Mouse (Mus musculus) kidney, embryonic 16.5 days (tissue): ENCODE measurements around the gene Rsph1. TPM values are rescaled to one million over a fixed set of nuclear protein-coding genes. Genes with fewer than 3 reads are reported as not detected.

ENCODE experiments used
- ATAC-seq: fragments of 200-750 bp; cut with Nextera tagmentation; 2 replicates; pipeline ENCODE4 v1.8.0; 2017; ENCODE audit warnings: moderate TSS enrichment; ENCODE audit not compliant: low FRiP score, low TSS enrichment
- H3K27ac ChIP-seq: fragments of 300-500 bp; sonication (generic); 2 replicates; pipeline ENCODE4 v1.5.1; 2014; ENCODE audit warnings: low read length
- H3K27me3 ChIP-seq: fragments of 300-500 bp; sonication (generic); 2 replicates; pipeline ENCODE4 v1.6.1; 2014; ENCODE audit warnings: low read length, control low read depth, mixed read lengths; ENCODE audit not compliant: insufficient read depth
- H3K36me3 ChIP-seq: fragments of 300-500 bp; sonication (generic); 2 replicates; pipeline ENCODE4 v1.6.1; 2014; ENCODE audit warnings: low read length, control low read depth, mixed read lengths; ENCODE audit not compliant: insufficient read depth
- H3K4me1 ChIP-seq: fragments of 300-500 bp; sonication (generic); 2 replicates; pipeline ENCODE4 v1.6.1; 2014; ENCODE audit warnings: low read length, control low read depth, mixed read lengths; ENCODE audit not compliant: insufficient read depth
- H3K4me2 ChIP-seq: fragments of 300-500 bp; sonication (generic); replicated peaks from 2 replicates; pipeline ENCODE4 v1.6.1; 2014; ENCODE audit warnings: low read depth, low read length
- H3K4me3 ChIP-seq: fragments of 300-500 bp; sonication (generic); 2 replicates; pipeline ENCODE4 v1.5.1; 2014; ENCODE audit warnings: mild to moderate bottlenecking, low read length
- H3K9ac ChIP-seq: fragments of 300-500 bp; sonication (generic); replicated peaks from 2 replicates; pipeline ENCODE4 v1.6.1; 2014; ENCODE audit warnings: low read length
- H3K9me3 ChIP-seq: fragments of 300-500 bp; sonication (generic); 2 replicates; pipeline ENCODE4 v1.6.1; 2016; ENCODE audit warnings: low read length, control low read depth
- WGBS: fragments of 180-500 bp; shearing (Covaris S2); extraction: QIAGEN DNeasy Blood & Tissue Kit; methylation state at CpG from one replicate; pipeline ENCODE4 v1.1.7; 2014; 5-methylcytosine and 5-hydroxymethylcytosine counted together
- polyA plus RNA-seq: library from polyadenylated mRNA; unstranded; fragments of >200 nt; fragmentation: Nextera tagmentation; extraction: Ambion mirVana; gene quantifications from 2 replicates; pipeline ENCODE4 v1.2.1, GENCODE M21; 2015

Gene Rsph1
- polyA plus RNA-seq, 1 experiment from 2014 or later = 2.0 TPM

- Histone ChIP-seq H3K4me2 (no peak overlapping the region), H3K9me3 (no peaks in the 10 kb centered on the region), H3K27me3 (no peaks in the 10 kb centered on the region), H3K4me1 (peaks cover 7% of the 10 kb centered on the region), H3K36me3 (no peaks in the 10 kb centered on the region), H3K9ac (no peak overlapping the region), H3K27ac (no peak overlapping the region), H3K4me3 (no peak overlapping the region)
- no peak for ATAC-seq
- 54% methylated on average over 22 of the region's 22 CpGs for WGBS
Measured at GRCm38 (mm10) chr17:31317521-31318272, 40.5 kb upstream of the Rsph1 start.

- ATAC-seq = no peak
- WGBS = 84% methylated on average over 3 of the region's 3 CpGs
- Histone ChIP-seq H3K27me3 (no peaks in the 10 kb centered on the region), H3K9ac (no peak overlapping the region), H3K4me2 (no peak overlapping the region), H3K4me1 (peaks cover 11% of the 10 kb centered on the region), H3K4me3 (no peak overlapping the region), H3K9me3 (no peaks in the 10 kb centered on the region), H3K27ac (no peak overlapping the region), H3K36me3 (no peaks in the 10 kb centered on the region)
Measured at GRCm38 (mm10) chr17:31316998-31317397, 39.8 kb upstream of the Rsph1 start.

- WGBS = 70% methylated on average over 6 of the region's 6 CpGs
- no peaks in the 10 kb centered on the region for H3K36me3 ChIP-seq
- H3K4me3 ChIP-seq = no peak overlapping the region
- ATAC-seq = no peak
- no peak overlapping the region for H3K27ac ChIP-seq
- no peak overlapping the region for H3K9ac ChIP-seq
- no peak overlapping the region for H3K4me2 ChIP-seq
- H3K9me3 ChIP-seq = no peaks in the 10 kb centered on the region
- H3K4me1 ChIP-seq = peaks cover 11% of the 10 kb centered on the region
- no peaks in the 10 kb centered on the region for H3K27me3 ChIP-seq
Measured at GRCm38 (mm10) chr17:31315993-31316392, 38.8 kb upstream of the Rsph1 start.

GRCm38 (mm10) chr17:31315046-31315792 is 38.0 kb upstream of the Rsph1 start:
- H3K27ac ChIP-seq = no peak overlapping the region

GRCm38 (mm10) chr17:31312648-31313047 is 35.5 kb upstream of the Rsph1 start:
- 61% methylated on average over 10 of the region's 10 CpGs for WGBS
- H3K36me3 ChIP-seq = no peaks in the 10 kb centered on the region
- ATAC-seq = peak; percentile 49; the same call in 1 of the 2 replicates
- no peak overlapping the region for H3K4me3 ChIP-seq
- H3K9me3 ChIP-seq = no peaks in the 10 kb centered on the region
- no peak overlapping the region for H3K4me2 ChIP-seq
- H3K27ac ChIP-seq = no peak overlapping the region
- peaks cover 11% of the 10 kb centered on the region for H3K4me1 ChIP-seq
- H3K27me3 ChIP-seq = no peaks in the 10 kb centered on the region
- no peak overlapping the region for H3K9ac ChIP-seq

More at GRCm38 (mm10) chr17:31315046-31315792, 38.0 kb upstream of the Rsph1 start:
- Histone ChIP-seq H3K4me1 (peaks cover 11% of the 10 kb centered on the region), H3K9ac (no peak overlapping the region), H3K36me3 (no peaks in the 10 kb centered on the region), H3K27me3 (no peaks in the 10 kb centered on the region), H3K9me3 (no peaks in the 10 kb centered on the region), H3K4me2 (no peak overlapping the region), H3K4me3 (no peak overlapping the region)
- WGBS = 36% methylated on average over 13 of the region's 13 CpGs
- ATAC-seq = no peak

GRCm38 (mm10) chr17:31311047-31311446 is 33.9 kb upstream of the Rsph1 start:
- Histone ChIP-seq H3K4me1 (peaks cover 11% of the 10 kb centered on the region), H3K4me2 (no peak overlapping the region), H3K9me3 (no peaks in the 10 kb centered on the region), H3K4me3 (no peak overlapping the region), H3K9ac (no peak overlapping the region), H3K27me3 (no peaks in the 10 kb centered on the region), H3K27ac (no peak overlapping the region), H3K36me3 (no peaks in the 10 kb centered on the region)
- 79% methylated on average over 9 of the region's 9 CpGs for WGBS
- no peak for ATAC-seq

- H3K4me3 ChIP-seq = no peak overlapping the region
- H3K27me3 ChIP-seq = no peaks in the 10 kb centered on the region
- 48% methylated on average over 6 of the region's 6 CpGs for WGBS
- peaks cover 11% of the 10 kb centered on the region; the same call in 1 of the 2 replicates for H3K4me1 ChIP-seq
- no peak overlapping the region for H3K9ac ChIP-seq
- no peak for ATAC-seq
- no peak overlapping the region for H3K4me2 ChIP-seq
- no peak overlapping the region for H3K27ac ChIP-seq
- no peaks in the 10 kb centered on the region for H3K9me3 ChIP-seq
- H3K36me3 ChIP-seq = no peaks in the 10 kb centered on the region
Measured at GRCm38 (mm10) chr17:31309281-31309793, 32.2 kb upstream of the Rsph1 start.

- Histone ChIP-seq H3K36me3 (no peaks in the 10 kb centered on the region), H3K4me3 (no peak overlapping the region), H3K27me3 (no peaks in the 10 kb centered on the region), H3K4me1 (peaks cover 11% of the 10 kb centered on the region; the same call in 1 of the 2 replicates), H3K9me3 (no peaks in the 10 kb centered on the region), H3K9ac (no peak overlapping the region), H3K27ac (no peak overlapping the region), H3K4me2 (no peak overlapping the region)
- WGBS = 88% methylated on average over 7 of the region's 7 CpGs
- no peak for ATAC-seq
Measured at GRCm38 (mm10) chr17:31308291-31308816, 31.2 kb upstream of the Rsph1 start.

GRCm38 (mm10) chr17:31307756-31308155 is 30.6 kb upstream of the Rsph1 start:
- WGBS = 82% methylated on average over 3 of the region's 3 CpGs
- H3K9me3 ChIP-seq = no peaks in the 10 kb centered on the region
- H3K36me3 ChIP-seq = no peaks in the 10 kb centered on the region
- no peak overlapping the region for H3K27ac ChIP-seq
- no peak for ATAC-seq
- H3K4me1 ChIP-seq = peaks cover 11% of the 10 kb centered on the region; the same call in 1 of the 2 replicates
- H3K9ac ChIP-seq = no peak overlapping the region
- H3K4me3 ChIP-seq = no peak overlapping the region
- H3K4me2 ChIP-seq = no peak overlapping the region
- no peaks in the 10 kb centered on the region for H3K27me3 ChIP-seq
